Mouse (Mus musculus) heart, embryonic 16.5 days (tissue): Measurements from ENCODE around the gene Gm340. TPM values are rescaled to one million over a fixed set of nuclear protein-coding genes. Genes with fewer than 3 reads are reported as not detected.

ENCODE experiments used
- ATAC-seq: fragments of 200-750 bp; cut with Nextera tagmentation; replicated peaks from 2 replicates; pipeline ENCODE4 v1.8.0; 2017; ENCODE audit warnings: moderate number of reproducible peaks; ENCODE audit not compliant: insufficient read depth, low FRiP score; ENCODE audit errors: extremely low read depth
- H3K27ac ChIP-seq: fragments of 300-500 bp; sonication (generic); 2 replicates; pipeline ENCODE4 v1.5.1; 2014; ENCODE audit warnings: mild to moderate bottlenecking, low read length, control low read depth, moderate library complexity
- H3K27me3 ChIP-seq: fragments of 300-500 bp; sonication (generic); 2 replicates; pipeline ENCODE4 v1.6.1; 2014; ENCODE audit warnings: low read length, mixed read lengths; ENCODE audit not compliant: control insufficient read depth, insufficient read depth
- H3K36me3 ChIP-seq: fragments of 300-500 bp; sonication (generic); 2 replicates; pipeline ENCODE4 v1.6.1; 2014; ENCODE audit not compliant: control insufficient read depth, insufficient read depth
- H3K4me1 ChIP-seq: fragments of 300-500 bp; sonication (generic); 2 replicates; pipeline ENCODE4 v1.6.1; 2014; ENCODE audit warnings: low read length, mixed read lengths; ENCODE audit not compliant: control insufficient read depth, insufficient read depth
- H3K4me2 ChIP-seq: fragments of 300-500 bp; sonication (generic); 2 replicates; pipeline ENCODE4 v1.6.1; 2014; ENCODE audit warnings: low read depth, mild to moderate bottlenecking, control low read depth, low read length
- H3K4me3 ChIP-seq: fragments of 300-500 bp; sonication (generic); 2 replicates; pipeline ENCODE4 v1.5.1; 2014; ENCODE audit warnings: mild to moderate bottlenecking, control low read depth, low read length
- H3K9ac ChIP-seq: fragments of 300-500 bp; sonication (generic); 2 replicates; pipeline ENCODE4 v1.6.1; 2014; ENCODE audit warnings: low read length, control low read depth
- H3K9me3 ChIP-seq: fragments of 300-500 bp; sonication (generic); replicated peaks from 2 replicates; pipeline ENCODE4 v1.6.1; 2016; ENCODE audit warnings: low read length; ENCODE audit not compliant: control insufficient read depth
- WGBS: fragments of 180-500 bp; shearing (Covaris S2); extraction: QIAGEN DNeasy Blood & Tissue Kit; methylation state at CpG from one replicate; pipeline ENCODE4 v1.1.7; 2014; 5-methylcytosine and 5-hydroxymethylcytosine counted together
- polyA plus RNA-seq: library from polyadenylated mRNA; unstranded; fragments of >200 nt; fragmentation: Nextera tagmentation; extraction: Ambion mirVana; gene quantifications from 2 replicates; pipeline ENCODE4 v1.2.1, GENCODE M21; 2015

Gene Gm340
- polyA plus RNA-seq, 1 experiment from 2014 or later, result 1.4 TPM

GRCm38 (mm10) chr19:41579311-41579920, 2.8 kb upstream of the Gm340 start:
- Histone ChIP-seq H3K4me1 (no peaks in the 10 kb centered on the region), H3K4me3 (no peak overlapping the region), H3K27me3 (no peaks in the 10 kb centered on the region), H3K4me2 (no peak overlapping the region), H3K36me3 (peaks cover 23% of the 10 kb centered on the region), H3K27ac (no peak overlapping the region), H3K9ac (no peak overlapping the region), H3K9me3 (no peaks in the 10 kb centered on the region)
- no peak for ATAC-seq
- WGBS, result 75% methylated on average over 4 of the region's 4 CpGs

GRCm38 (mm10) chr19:41582918-41583514, 846 bp downstream of the Gm340 start:
- no peak overlapping the region for H3K9ac ChIP-seq
- no peak overlapping the region for H3K27ac ChIP-seq
- no peaks in the 10 kb centered on the region for H3K9me3 ChIP-seq
- no peak overlapping the region for H3K4me3 ChIP-seq
- H3K4me2 ChIP-seq, result no peak overlapping the region
- H3K4me1 ChIP-seq, result no peaks in the 10 kb centered on the region
- H3K36me3 ChIP-seq, result peaks cover 27% of the 10 kb centered on the region
- no peak for ATAC-seq
- H3K27me3 ChIP-seq, result no peaks in the 10 kb centered on the region
- 98% methylated on average over 5 of the region's 5 CpGs for WGBS

- no peak for ATAC-seq
- no peak overlapping the region for H3K9ac ChIP-seq
- WGBS, result 91% methylated on average over 10 of the region's 10 CpGs
- H3K4me1 ChIP-seq, result no peaks in the 10 kb centered on the region
- H3K36me3 ChIP-seq, result peaks cover 23% of the 10 kb centered on the region
- no peak overlapping the region for H3K4me2 ChIP-seq
- no peak overlapping the region for H3K4me3 ChIP-seq
- H3K27ac ChIP-seq, result no peak overlapping the region
- no peaks in the 10 kb centered on the region for H3K27me3 ChIP-seq
- H3K9me3 ChIP-seq, result no peaks in the 10 kb centered on the region
Measured at GRCm38 (mm10) chr19:41586752-41587151, 4.6 kb downstream of the Gm340 start.

- Histone ChIP-seq H3K4me3 (no peak overlapping the region), H3K9me3 (no peaks in the 10 kb centered on the region), H3K27me3 (no peaks in the 10 kb centered on the region), H3K9ac (no peak overlapping the region), H3K27ac (no peak overlapping the region), H3K4me2 (no peak overlapping the region), H3K4me1 (no peaks in the 10 kb centered on the region), H3K36me3 (peaks cover 15% of the 10 kb centered on the region)
- ATAC-seq, result no peak
- WGBS, result 87% methylated on average over 20 of the region's 20 CpGs
Measured at GRCm38 (mm10) chr19:41587431-41588222, 5.5 kb downstream of the Gm340 start.

GRCm38 (mm10) chr19:41589026-41589425, 6.9 kb downstream of the Gm340 start:
- no peak overlapping the region for H3K27ac ChIP-seq
- ATAC-seq, result no peak
- no peaks in the 10 kb centered on the region for H3K9me3 ChIP-seq
- H3K4me2 ChIP-seq, result no peak overlapping the region
- WGBS, result 77% methylated on average over 7 of the region's 7 CpGs
- H3K9ac ChIP-seq, result no peak overlapping the region
- H3K36me3 ChIP-seq, result 0 out of 2 replicates have a peak, but pooled peaks cover 7% of the 10 kb centered on the region
- H3K27me3 ChIP-seq, result no peaks in the 10 kb centered on the region
- no peak overlapping the region for H3K4me3 ChIP-seq
- no peaks in the 10 kb centered on the region for H3K4me1 ChIP-seq

GRCm38 (mm10) chr19:41589681-41590080, 7.5 kb downstream of the Gm340 start:
- WGBS, result 82% methylated on average over 8 of the region's 8 CpGs

GRCm38 (mm10) chr19:41591808-41592207, 9.6 kb downstream of the Gm340 start:
- WGBS, result 55% methylated on average over 12 of the region's 12 CpGs
- Histone ChIP-seq H3K4me1 (0 out of 2 replicates have a peak, but pooled peaks cover 3% of the 10 kb centered on the region), H3K36me3 (no peaks in the 10 kb centered on the region), H3K27ac (no peak overlapping the region), H3K4me3 (no peak overlapping the region), H3K27me3 (no peaks in the 10 kb centered on the region), H3K9ac (no peak overlapping the region), H3K4me2 (no peak overlapping the region), H3K9me3 (no peaks in the 10 kb centered on the region)
- ATAC-seq, result no peak

More at GRCm38 (mm10) chr19:41589681-41590080, 7.5 kb downstream of the Gm340 start:
- no peaks in the 10 kb centered on the region for H3K4me1 ChIP-seq
- no peak for ATAC-seq
- H3K9me3 ChIP-seq, result no peaks in the 10 kb centered on the region
- H3K36me3 ChIP-seq, result 0 out of 2 replicates have a peak, but pooled peaks cover 4% of the 10 kb centered on the region
- no peak overlapping the region for H3K9ac ChIP-seq
- no peaks in the 10 kb centered on the region for H3K27me3 ChIP-seq
- no peak overlapping the region for H3K27ac ChIP-seq
- no peak overlapping the region for H3K4me3 ChIP-seq
- H3K4me2 ChIP-seq, result no peak overlapping the region

- ATAC-seq, result no peak
- WGBS, result 64% methylated on average over 6 of the region's 6 CpGs
Measured at GRCm38 (mm10) chr19:41597170-41597894, 15.2 kb downstream of the Gm340 start.

More at GRCm38 (mm10) chr19:41597170-41597894, 15.2 kb downstream of the Gm340 start:
- Histone ChIP-seq H3K4me1 (peaks cover 10% of the 10 kb centered on the region; the same call in 1 of the 2 replicates), H3K9ac (no peak overlapping the region), H3K4me2 (no peak overlapping the region), H3K36me3 (no peaks in the 10 kb centered on the region), H3K27me3 (no peaks in the 10 kb centered on the region), H3K27ac (no peak overlapping the region), H3K9me3 (no peaks in the 10 kb centered on the region), H3K4me3 (no peak overlapping the region)
